Mouse (Mus musculus) frontal cortex, postnatal 14 days (tissue): ENCODE measurements around the gene Sgsh.

ENCODE experiments used
- DNase-seq, 2 experiments: peaks; one replicate each; pipeline ENCODE4 v3.0.0; 2022; ENCODE audit warnings: low spot score in 2 of 2

Gene Sgsh

GRCm38 (mm10) chr11:119377326-119377725 is 22.0 kb upstream of the Sgsh start:
- DNase-seq = no peak

- DNase-seq = no peak
Observed at GRCm38 (mm10) chr11:119375425-119375824, 20.1 kb upstream of the Sgsh start.

GRCm38 (mm10) chr11:119363534-119364145 is 8.3 kb upstream of the Sgsh start:
- peak; percentile 25 to 60 for DNase-seq

GRCm38 (mm10) chr11:119362769-119363533 is 7.6 kb upstream of the Sgsh start:
- DNase-seq = no peak

GRCm38 (mm10) chr11:119359089-119359488 is 3.8 kb upstream of the Sgsh start:
- no peak for DNase-seq

- peak in 1 of 2 experiments; percentile 13 for DNase-seq
Observed at GRCm38 (mm10) chr11:119354798-119355442, 416 bp downstream of the Sgsh start.

- DNase-seq = no peak
Observed at GRCm38 (mm10) chr11:119353946-119354345, 1.4 kb downstream of the Sgsh start.

- DNase-seq = no peak
Observed at GRCm38 (mm10) chr11:119352113-119352512, 3.2 kb downstream of the Sgsh start.

GRCm38 (mm10) chr11:119347125-119347524 is 8.2 kb downstream of the Sgsh start:
- DNase-seq = no peak

- DNase-seq = no peak
Observed at GRCm38 (mm10) chr11:119344865-119345264, 10.5 kb downstream of the Sgsh start.

GRCm38 (mm10) chr11:119344178-119344577 is 11.2 kb downstream of the Sgsh start:
- no peak for DNase-seq

GRCm38 (mm10) chr11:119339637-119340036 is 15.7 kb downstream of the Sgsh start:
- peak; percentile 47 to 73 for DNase-seq

GRCm38 (mm10) chr11:119339179-119339578 is 16.2 kb downstream of the Sgsh start:
- DNase-seq = no peak

- no peak for DNase-seq
Observed at GRCm38 (mm10) chr11:119338271-119339059, 16.9 kb downstream of the Sgsh start.

- no peak for DNase-seq
Observed at GRCm38 (mm10) chr11:119331970-119332369, 23.4 kb downstream of the Sgsh start.

GRCm38 (mm10) chr11:119330592-119330991 is 24.7 kb downstream of the Sgsh start:
- no peak for DNase-seq

GRCm38 (mm10) chr11:119325068-119325467 is 30.3 kb downstream of the Sgsh start:
- DNase-seq = no peak

- no peak for DNase-seq
Observed at GRCm38 (mm10) chr11:119322521-119322920, 32.8 kb downstream of the Sgsh start.

GRCm38 (mm10) chr11:119316720-119317119 is 38.6 kb downstream of the Sgsh start:
- no peak for DNase-seq

GRCm38 (mm10) chr11:119314252-119314936 is 40.9 kb downstream of the Sgsh start:
- DNase-seq = no peak

GRCm38 (mm10) chr11:119310621-119311020 is 44.7 kb downstream of the Sgsh start:
- DNase-seq = no peak
